Mouse (Mus musculus): ENCODE measurements at regions not wholly inside any gene's neighbourhood (a gene's known extent, or its start where the extent isn't known, plus 50 kb on each side); places are given as distances from the start of the nearest gene placed in this dataset.

DNA sequence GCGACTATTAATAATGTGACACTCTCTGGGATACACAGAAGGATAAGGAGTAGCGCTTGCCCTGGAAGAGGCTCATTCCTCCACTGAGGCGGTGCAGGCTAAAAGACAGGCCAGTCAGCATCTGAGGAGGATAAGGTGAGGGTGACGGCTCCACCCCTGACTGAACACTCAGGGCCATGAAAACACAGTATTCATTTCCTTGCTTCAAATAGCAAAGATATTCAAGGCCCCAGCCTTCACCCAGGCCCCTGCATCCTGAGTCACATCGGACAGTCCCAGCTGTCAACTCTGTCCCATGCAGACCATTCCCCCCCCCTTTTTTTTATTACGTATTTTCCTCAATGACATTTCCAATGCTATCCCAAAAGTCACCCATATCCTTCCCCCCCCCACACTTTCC lies 118.9 kb upstream of the 1700012A03Rik start:
- no peaks in the 10 kb centered on the region for H3K27me3 ChIP-seq (ENCODE audit: control insufficient read depth, insufficient read depth, insufficient read length)
- no peak overlapping the region for H3K4me2 ChIP-seq (ENCODE audit: low read depth)
- TF ChIP-seq E2F4 (IDR thresholded peaks at IDR 0.05; ENCODE audit: insufficient read depth): no peak
- TF ChIP-seq TCF3 (IDR thresholded peaks at IDR 0.05; ENCODE audit: insufficient read length, low read depth): no peak
- TF ChIP-seq USF1 (IDR thresholded peaks at IDR 0.05; ENCODE audit: low read depth): no peak
- TF ChIP-seq MAX (IDR thresholded peaks at IDR 0.05; ENCODE audit: low read depth): no peak
- no peak for TF ChIP-seq SRF (IDR thresholded peaks at IDR 0.05; ENCODE audit: control insufficient read depth, insufficient read length, low read depth)
- TF ChIP-seq POLR2A (IDR thresholded peaks at IDR 0.05; ENCODE audit: insufficient read length, low read depth): no peak
- TF ChIP-seq TCF12 (IDR thresholded peaks at IDR 0.05; ENCODE audit: insufficient read depth, poor library complexity, severe bottlenecking): no peak
- no peak for TF ChIP-seq REST (IDR thresholded peaks at IDR 0.05; ENCODE audit: insufficient read depth, insufficient read length)
- TF ChIP-seq MYOD1 (IDR thresholded peaks at IDR 0.05; ENCODE audit: control insufficient read depth in 1 of 3, insufficient read length in 2 of 3, low read depth in 2 of 3): no peak
- TF ChIP-seq CEBPB (IDR thresholded peaks at IDR 0.05; ENCODE audit: insufficient read depth, poor library complexity, severe bottlenecking): no peak
- no peak for TF ChIP-seq POLR2AphosphoS2 (IDR thresholded peaks at IDR 0.05; ENCODE audit: insufficient read length, low read depth)
- no peaks in the 10 kb centered on the region for H3K79me2 ChIP-seq (ENCODE audit: control insufficient read depth, insufficient read depth)
- no peak overlapping the region for H3ac ChIP-seq (ENCODE audit: control insufficient read depth, insufficient read length)
- no peaks in the 10 kb centered on the region for H3K36me3 ChIP-seq (ENCODE audit: control insufficient read depth, insufficient read depth)
- no peak overlapping the region for H3K4me3 ChIP-seq

DNA sequence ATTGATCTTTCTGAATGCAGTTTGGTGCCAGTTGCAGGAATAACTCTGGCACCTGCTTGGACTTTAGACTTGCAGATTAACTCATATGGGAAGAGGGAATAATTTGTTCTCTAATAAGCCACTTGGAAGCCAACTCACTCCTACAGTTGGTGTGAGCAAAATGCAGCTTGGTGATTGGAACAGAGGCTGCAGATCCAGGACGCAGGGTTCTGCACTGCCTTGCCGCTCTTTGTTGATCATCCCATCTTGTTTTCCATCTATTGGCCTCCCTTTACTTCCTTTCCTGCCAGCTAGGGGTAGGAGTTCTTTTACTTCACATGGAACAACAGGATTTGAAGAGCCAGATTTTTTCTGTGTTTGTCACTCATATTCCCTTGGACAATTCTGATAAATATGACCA lies 120.9 kb upstream of the 1700012A03Rik start:
- Histone ChIP-seq H3ac (ENCODE audit: control insufficient read depth, insufficient read length) (no peak overlapping the region), H3K79me2 (ENCODE audit: control insufficient read depth, insufficient read depth) (no peaks in the 10 kb centered on the region), H3K36me3 (ENCODE audit: control insufficient read depth, insufficient read depth) (no peaks in the 10 kb centered on the region), H3K4me2 (ENCODE audit: low read depth) (no peak overlapping the region), H3K27me3 (ENCODE audit: control insufficient read depth, insufficient read depth, insufficient read length) (no peaks in the 10 kb centered on the region), H3K4me3 (no peak overlapping the region)
- TF ChIP-seq TCF3 (IDR thresholded peaks at IDR 0.05; ENCODE audit: insufficient read length, low read depth) (no peak), CEBPB (IDR thresholded peaks at IDR 0.05; ENCODE audit: insufficient read depth, poor library complexity, severe bottlenecking) (no peak), REST (IDR thresholded peaks at IDR 0.05; ENCODE audit: insufficient read depth, insufficient read length) (no peak), POLR2AphosphoS2 (IDR thresholded peaks at IDR 0.05; ENCODE audit: insufficient read length, low read depth) (no peak), SRF (IDR thresholded peaks at IDR 0.05; ENCODE audit: control insufficient read depth, insufficient read length, low read depth) (no peak), MYOG (IDR thresholded peaks at IDR 0.05; ENCODE audit: control insufficient read depth in 1 of 3, insufficient read depth in 1 of 3, insufficient read length in 2 of 3, low read depth in 2 of 3) (no peak), MAX (IDR thresholded peaks at IDR 0.05; ENCODE audit: low read depth) (no peak), E2F4 (IDR thresholded peaks at IDR 0.05; ENCODE audit: insufficient read depth) (no peak), USF1 (IDR thresholded peaks at IDR 0.05; ENCODE audit: low read depth) (no peak), TCF12 (IDR thresholded peaks at IDR 0.05; ENCODE audit: insufficient read depth, poor library complexity, severe bottlenecking) (no peak), POLR2A (IDR thresholded peaks at IDR 0.05; ENCODE audit: insufficient read length, low read depth) (no peak), MYOD1 (IDR thresholded peaks at IDR 0.05; ENCODE audit: control insufficient read depth in 1 of 3, insufficient read length in 2 of 3, low read depth in 2 of 3) (no peak)

DNA sequence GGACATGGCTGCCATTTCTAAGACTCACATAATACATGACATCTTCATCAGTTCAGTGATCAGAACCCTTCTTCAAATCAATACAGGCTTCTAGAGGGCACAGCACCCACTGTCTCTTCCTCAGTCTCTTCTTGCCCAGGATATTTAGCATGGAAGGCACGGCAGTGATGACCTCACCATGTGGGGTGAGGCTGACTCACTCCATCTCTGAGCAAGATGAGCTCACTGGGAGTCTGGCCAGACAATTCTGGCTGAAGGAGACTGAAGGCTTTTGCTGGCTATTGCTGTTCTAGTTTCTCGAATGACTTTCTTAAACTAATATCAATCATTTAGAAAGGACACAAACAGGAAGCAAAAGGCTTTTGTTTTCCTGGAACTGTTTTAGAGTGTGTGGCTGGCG lies 122.9 kb upstream of the 1700012A03Rik start:
- Histone ChIP-seq H3K36me3 (ENCODE audit: control insufficient read depth, insufficient read depth) (no peaks in the 10 kb centered on the region), H3K4me2 (ENCODE audit: low read depth) (no peak overlapping the region), H3K79me2 (ENCODE audit: control insufficient read depth, insufficient read depth) (no peaks in the 10 kb centered on the region), H3ac (ENCODE audit: control insufficient read depth, insufficient read length) (no peak overlapping the region), H3K4me3 (no peak overlapping the region), H3K27me3 (ENCODE audit: control insufficient read depth, insufficient read depth, insufficient read length) (no peaks in the 10 kb centered on the region)
- TF ChIP-seq MYOG (IDR thresholded peaks at IDR 0.05; ENCODE audit: control insufficient read depth in 1 of 3, insufficient read depth in 1 of 3, insufficient read length in 2 of 3, low read depth in 2 of 3) (no peak), E2F4 (IDR thresholded peaks at IDR 0.05; ENCODE audit: insufficient read depth) (no peak), MAX (IDR thresholded peaks at IDR 0.05; ENCODE audit: low read depth) (no peak), USF1 (IDR thresholded peaks at IDR 0.05; ENCODE audit: low read depth) (no peak), MYOD1 (IDR thresholded peaks at IDR 0.05; ENCODE audit: control insufficient read depth in 1 of 3, insufficient read length in 2 of 3, low read depth in 2 of 3) (no peak), SRF (IDR thresholded peaks at IDR 0.05; ENCODE audit: control insufficient read depth, insufficient read length, low read depth) (no peak), CEBPB (IDR thresholded peaks at IDR 0.05; ENCODE audit: insufficient read depth, poor library complexity, severe bottlenecking) (no peak), TCF12 (IDR thresholded peaks at IDR 0.05; ENCODE audit: insufficient read depth, poor library complexity, severe bottlenecking) (no peak), POLR2A (IDR thresholded peaks at IDR 0.05; ENCODE audit: insufficient read length, low read depth) (no peak), POLR2AphosphoS2 (IDR thresholded peaks at IDR 0.05; ENCODE audit: insufficient read length, low read depth) (no peak), REST (IDR thresholded peaks at IDR 0.05; ENCODE audit: insufficient read depth, insufficient read length) (no peak), TCF3 (IDR thresholded peaks at IDR 0.05; ENCODE audit: insufficient read length, low read depth) (no peak)

DNA sequence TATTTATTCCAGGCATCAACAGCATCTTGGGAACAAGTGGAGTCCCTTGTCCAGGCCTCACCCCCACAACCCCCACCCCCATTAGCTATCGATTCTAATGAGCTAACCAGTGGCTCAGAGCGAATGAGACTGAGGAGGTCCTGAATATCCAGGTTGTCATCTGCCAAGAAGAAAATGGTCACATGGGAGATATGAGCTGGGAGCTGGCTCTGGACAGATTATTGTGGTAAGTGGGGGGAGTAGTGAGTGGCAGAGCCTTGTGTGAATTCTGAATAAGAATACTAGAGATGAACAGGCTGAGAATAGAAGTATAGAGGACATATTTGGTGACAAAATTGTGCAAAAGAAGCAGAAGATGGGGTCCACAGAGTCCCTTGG lies 125.4 kb upstream of the 1700012A03Rik start:
- H3K79me2 ChIP-seq (ENCODE audit: control insufficient read depth, insufficient read depth): no peaks in the 10 kb centered on the region
- H3K36me3 ChIP-seq (ENCODE audit: control insufficient read depth, insufficient read depth): no peaks in the 10 kb centered on the region
- no peak overlapping the region for H3K4me2 ChIP-seq (ENCODE audit: low read depth)
- no peaks in the 10 kb centered on the region for H3K27me3 ChIP-seq (ENCODE audit: control insufficient read depth, insufficient read depth, insufficient read length)
- TF ChIP-seq USF1 (IDR thresholded peaks at IDR 0.05; ENCODE audit: low read depth): no peak
- no peak for TF ChIP-seq TCF3 (IDR thresholded peaks at IDR 0.05; ENCODE audit: insufficient read length, low read depth)
- TF ChIP-seq MYOD1 (IDR thresholded peaks at IDR 0.05; ENCODE audit: control insufficient read depth in 1 of 3, insufficient read length in 2 of 3, low read depth in 2 of 3): no peak
- no peak for TF ChIP-seq POLR2A (IDR thresholded peaks at IDR 0.05; ENCODE audit: insufficient read length, low read depth)
- TF ChIP-seq TCF12 (IDR thresholded peaks at IDR 0.05; ENCODE audit: insufficient read depth, poor library complexity, severe bottlenecking): no peak
- no peak for TF ChIP-seq MAX (IDR thresholded peaks at IDR 0.05; ENCODE audit: low read depth)
- TF ChIP-seq MYOG (IDR thresholded peaks at IDR 0.05; ENCODE audit: control insufficient read depth in 1 of 3, insufficient read depth in 1 of 3, insufficient read length in 2 of 3, low read depth in 2 of 3): no peak
- no peak for TF ChIP-seq REST (IDR thresholded peaks at IDR 0.05; ENCODE audit: insufficient read depth, insufficient read length)
- TF ChIP-seq POLR2AphosphoS2 (IDR thresholded peaks at IDR 0.05; ENCODE audit: insufficient read length, low read depth): no peak
- no peak for TF ChIP-seq E2F4 (IDR thresholded peaks at IDR 0.05; ENCODE audit: insufficient read depth)
- TF ChIP-seq SRF (IDR thresholded peaks at IDR 0.05; ENCODE audit: control insufficient read depth, insufficient read length, low read depth): no peak
- TF ChIP-seq CEBPB (IDR thresholded peaks at IDR 0.05; ENCODE audit: insufficient read depth, poor library complexity, severe bottlenecking): no peak
- H3ac ChIP-seq (ENCODE audit: control insufficient read depth, insufficient read length): no peak overlapping the region
- no peak overlapping the region for H3K4me3 ChIP-seq

Measured in myocyte (in vitro differentiated cells).